Mouse (Mus musculus) neural tube, embryonic 14.5 days (tissue): ENCODE data around the gene Zfp39. TPM values are rescaled to one million over a fixed set of nuclear protein-coding genes. Genes with fewer than 3 reads are reported as not detected.
A peak's percentile ranks its signal among the peaks of the same experiment; 100 is the strongest.

Experiments used
- ATAC-seq: fragments of 200-750 bp; cut with Nextera tagmentation; 2 replicates; pipeline ENCODE4 v1.8.0; 2017; ENCODE audit warnings: low read depth, mild to moderate bottlenecking, moderate TSS enrichment, moderate library complexity
- H3K27ac ChIP-seq: fragments of 300-500 bp; sonication (generic); 2 replicates; pipeline ENCODE4 v1.5.1; 2014; ENCODE audit warnings: low read depth, mild to moderate bottlenecking, control low read depth, low read length, moderate library complexity, mixed read lengths
- H3K27me3 ChIP-seq: fragments of 300-500 bp; sonication (generic); 2 replicates; pipeline ENCODE4 v1.6.1; 2014; ENCODE audit warnings: low read length; ENCODE audit not compliant: control insufficient read depth, insufficient read depth
- H3K36me3 ChIP-seq: fragments of 300-500 bp; sonication (generic); 2 replicates; pipeline ENCODE4 v1.6.1; 2014; ENCODE audit warnings: low read length, mixed read lengths; ENCODE audit not compliant: control insufficient read depth, insufficient read depth
- H3K4me1 ChIP-seq: fragments of 300-500 bp; sonication (generic); 2 replicates; pipeline ENCODE4 v1.6.1; 2014; ENCODE audit warnings: low read length; ENCODE audit not compliant: control insufficient read depth, insufficient read depth
- H3K4me2 ChIP-seq: fragments of 300-500 bp; sonication (generic); 2 replicates; pipeline ENCODE4 v1.6.1; 2014; ENCODE audit warnings: mild to moderate bottlenecking, low read depth, low read length, control low read depth
- H3K4me3 ChIP-seq: fragments of 300-500 bp; sonication (generic); 2 replicates; pipeline ENCODE4 v1.5.1; 2014; ENCODE audit warnings: low read depth, low read length, control low read depth, mixed read lengths
- H3K9ac ChIP-seq: fragments of 300-500 bp; sonication (generic); replicated peaks from 2 replicates; pipeline ENCODE4 v1.6.1; 2014; ENCODE audit warnings: low read depth, mild to moderate bottlenecking, control low read depth, low read length, mixed read lengths
- H3K9me3 ChIP-seq: fragments of 300-500 bp; sonication (generic); 2 replicates; pipeline ENCODE4 v1.6.1; 2016; ENCODE audit warnings: low read length; ENCODE audit not compliant: control insufficient read depth
- WGBS: fragments of 180-500 bp; shearing (Covaris S2); extraction: QIAGEN DNeasy Blood & Tissue Kit; methylation state at CpG from one replicate; pipeline ENCODE4 v1.1.7; 2014; 5-methylcytosine and 5-hydroxymethylcytosine counted together
- polyA plus RNA-seq: library from polyadenylated mRNA; unstranded; fragments of >200 nt; fragmentation: Nextera tagmentation; extraction: Ambion mirVana; gene quantifications from 2 replicates; pipeline ENCODE4 v1.2.1, GENCODE M21; 2014

The Zfp39 gene
- polyA plus RNA-seq, 1 experiment from 2014 or later: 10.2 TPM

DNA sequence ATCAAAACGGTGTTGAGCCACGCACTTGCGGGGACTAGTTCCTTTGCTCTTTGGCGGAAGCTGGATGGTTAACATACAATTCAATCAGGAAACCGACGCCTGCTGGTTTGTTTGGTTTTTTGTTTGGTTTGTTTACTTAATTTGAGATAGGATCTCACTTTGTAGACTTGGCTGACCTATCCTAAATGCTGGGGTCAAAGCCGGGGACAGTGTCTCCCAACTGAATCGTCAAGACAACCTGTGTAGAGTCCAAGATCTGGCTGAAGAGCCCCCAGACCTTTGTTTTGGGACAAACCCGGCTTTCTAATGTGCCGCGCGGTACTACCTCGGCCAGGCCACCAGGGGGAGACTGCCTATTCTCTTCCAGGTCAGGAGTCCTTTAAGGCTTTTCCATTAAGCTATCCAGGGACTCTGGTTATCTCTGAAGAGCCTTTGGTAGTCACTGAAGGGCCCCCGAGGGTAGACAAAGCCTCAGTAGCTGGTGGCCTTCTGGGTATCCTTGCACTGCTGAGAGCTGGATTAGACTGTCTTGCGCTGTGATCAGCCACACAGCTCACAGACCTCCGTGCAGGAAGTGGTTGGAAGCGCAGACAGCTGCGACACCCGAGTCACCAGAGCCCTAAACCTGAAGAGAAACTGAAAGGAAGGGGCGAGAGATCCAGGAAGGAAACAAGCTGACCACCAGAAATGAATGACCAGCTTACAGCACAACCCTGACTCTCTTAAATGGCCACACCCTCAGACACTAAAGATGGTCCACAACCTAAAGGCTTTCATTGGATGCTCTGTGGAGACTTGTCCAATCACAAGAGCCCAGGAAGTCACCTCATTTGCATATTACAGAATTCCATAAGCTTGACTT, 24.0 kb upstream of the Zfp39 start:
- Histone ChIP-seq H3K27me3 (no peaks in the 10 kb centered on the region), H3K9ac (no peak overlapping the region), H3K36me3 (peaks cover 11% of the 10 kb centered on the region), H3K9me3 (no peaks in the 10 kb centered on the region), H3K27ac (0 out of 2 replicates have a peak overlapping the region, but pooled peaks have one; percentile 28), H3K4me2 (peak overlapping the region; percentile 23; the same call in 1 of the 2 replicates), H3K4me3 (no peak overlapping the region; the same call in 1 of the 2 replicates), H3K4me1 (no peaks in the 10 kb centered on the region)
- peak; percentile 57; the same call in 1 of the 2 replicates for ATAC-seq
- WGBS: 41% methylated on average over 20 of the region's 20 CpGs

DNA sequence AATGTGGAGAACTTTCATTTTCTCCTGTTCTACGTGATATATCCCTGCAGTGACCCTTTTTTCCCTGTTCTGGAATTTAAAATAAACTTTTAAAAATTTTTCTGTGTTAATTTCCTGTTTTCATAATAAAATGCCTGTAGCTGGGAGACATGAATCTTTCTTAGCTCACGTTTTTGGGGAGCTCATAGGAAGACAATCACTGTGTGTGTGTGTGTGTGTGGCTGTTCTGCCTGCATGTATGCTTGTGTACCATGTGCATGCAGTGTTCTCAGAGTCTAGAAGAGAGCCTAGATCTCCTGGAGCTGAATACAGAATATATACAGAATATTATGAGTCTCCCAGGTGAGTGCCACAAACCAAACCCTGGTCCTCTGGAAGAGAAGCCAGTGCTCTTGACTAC, 23.0 kb upstream of the Zfp39 start:
- H3K9ac ChIP-seq: no peak overlapping the region
- H3K9me3 ChIP-seq: no peaks in the 10 kb centered on the region
- no peak overlapping the region for H3K4me3 ChIP-seq
- H3K4me1 ChIP-seq: no peaks in the 10 kb centered on the region
- WGBS: 84% methylated on average over 2 of the region's 2 CpGs
- no peaks in the 10 kb centered on the region for H3K27me3 ChIP-seq
- no peak for ATAC-seq
- no peak overlapping the region for H3K27ac ChIP-seq
- H3K4me2 ChIP-seq: no peak overlapping the region
- H3K36me3 ChIP-seq: peaks cover 7% of the 10 kb centered on the region; the same call in 1 of the 2 replicates

DNA sequence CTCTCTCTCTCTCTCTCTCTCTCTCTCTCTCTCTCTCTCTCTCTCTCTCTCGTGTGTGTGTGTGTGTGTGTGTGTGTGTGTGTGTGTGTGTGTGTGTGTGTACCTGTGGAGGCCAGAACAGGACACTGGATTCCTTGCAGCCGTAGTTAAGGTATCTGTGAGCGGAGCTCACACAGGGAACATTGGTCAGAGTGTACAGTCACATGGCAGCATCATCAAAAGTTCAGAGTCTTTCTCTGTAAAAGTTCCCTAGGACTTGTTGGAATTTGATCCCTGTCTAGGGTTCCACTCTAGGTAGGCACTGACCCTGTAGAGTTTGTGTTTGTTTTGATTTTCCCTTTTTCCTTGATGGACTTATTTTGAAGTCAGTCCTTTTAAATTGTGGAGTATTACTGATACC, 22.6 kb upstream of the Zfp39 start:
- H3K4me3 ChIP-seq: no peak overlapping the region
- no peaks in the 10 kb centered on the region for H3K9me3 ChIP-seq
- no peak for ATAC-seq
- no peak overlapping the region for H3K27ac ChIP-seq
- no peak overlapping the region for H3K4me2 ChIP-seq
- H3K36me3 ChIP-seq: peaks cover 3% of the 10 kb centered on the region; the same call in 1 of the 2 replicates
- H3K4me1 ChIP-seq: no peaks in the 10 kb centered on the region
- WGBS: 96% methylated on average over 2 of the region's 3 CpGs
- H3K27me3 ChIP-seq: no peaks in the 10 kb centered on the region
- no peak overlapping the region for H3K9ac ChIP-seq

DNA sequence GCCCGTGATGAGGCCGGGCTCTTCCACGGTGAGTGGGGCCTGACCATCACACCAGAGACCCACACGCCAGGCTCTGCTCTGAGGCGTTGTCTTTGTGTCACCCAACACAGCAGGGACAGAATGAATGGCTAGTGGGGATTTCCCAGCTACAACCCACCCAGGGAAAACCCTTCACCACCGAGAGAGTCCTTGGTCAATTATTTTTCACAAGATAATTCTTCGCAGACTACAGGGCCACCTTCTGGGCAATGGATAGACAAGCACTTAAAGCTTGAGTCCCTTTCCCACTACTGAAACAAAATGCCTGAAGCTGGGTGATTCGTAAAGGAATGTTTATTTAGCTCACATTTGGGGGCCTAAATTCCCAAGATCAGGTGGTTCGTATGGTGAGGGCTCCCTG, 18.4 kb upstream of the Zfp39 start:
- H3K4me1 ChIP-seq: no peaks in the 10 kb centered on the region
- 85% methylated on average over 9 of the region's 9 CpGs for WGBS
- H3K9me3 ChIP-seq: no peaks in the 10 kb centered on the region
- H3K27ac ChIP-seq: no peak overlapping the region
- ATAC-seq: no peak
- H3K9ac ChIP-seq: no peak overlapping the region
- no peak overlapping the region for H3K4me2 ChIP-seq
- no peaks in the 10 kb centered on the region for H3K27me3 ChIP-seq
- no peaks in the 10 kb centered on the region for H3K36me3 ChIP-seq
- H3K4me3 ChIP-seq: no peak overlapping the region

DNA sequence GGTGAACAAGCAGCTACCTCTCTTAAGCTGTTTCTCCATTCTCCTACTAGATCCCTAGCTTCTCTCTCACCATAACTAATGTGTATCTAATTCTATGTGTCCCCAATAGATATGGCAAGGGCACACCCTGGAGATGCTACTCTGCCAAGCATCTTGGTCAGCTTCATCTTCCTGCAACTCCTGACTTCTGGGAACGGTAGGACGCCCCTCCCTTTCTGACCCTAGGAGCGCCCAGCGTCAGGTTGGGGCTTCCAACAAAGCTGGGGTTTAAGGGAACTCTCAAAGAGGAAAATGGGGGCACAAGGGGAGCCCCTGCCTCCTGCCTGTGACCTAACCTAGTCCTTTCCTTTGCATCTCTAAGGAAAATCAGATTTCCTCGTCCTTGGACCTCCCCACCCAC, 14.7 kb upstream of the Zfp39 start:
- 79% methylated on average over 5 of the region's 5 CpGs for WGBS
- H3K4me1 ChIP-seq: no peaks in the 10 kb centered on the region
- H3K36me3 ChIP-seq: no peaks in the 10 kb centered on the region
- H3K9me3 ChIP-seq: no peaks in the 10 kb centered on the region
- H3K27me3 ChIP-seq: no peaks in the 10 kb centered on the region
- H3K27ac ChIP-seq: no peak overlapping the region
- no peak overlapping the region for H3K9ac ChIP-seq
- H3K4me3 ChIP-seq: no peak overlapping the region
- no peak for ATAC-seq
- H3K4me2 ChIP-seq: no peak overlapping the region

DNA sequence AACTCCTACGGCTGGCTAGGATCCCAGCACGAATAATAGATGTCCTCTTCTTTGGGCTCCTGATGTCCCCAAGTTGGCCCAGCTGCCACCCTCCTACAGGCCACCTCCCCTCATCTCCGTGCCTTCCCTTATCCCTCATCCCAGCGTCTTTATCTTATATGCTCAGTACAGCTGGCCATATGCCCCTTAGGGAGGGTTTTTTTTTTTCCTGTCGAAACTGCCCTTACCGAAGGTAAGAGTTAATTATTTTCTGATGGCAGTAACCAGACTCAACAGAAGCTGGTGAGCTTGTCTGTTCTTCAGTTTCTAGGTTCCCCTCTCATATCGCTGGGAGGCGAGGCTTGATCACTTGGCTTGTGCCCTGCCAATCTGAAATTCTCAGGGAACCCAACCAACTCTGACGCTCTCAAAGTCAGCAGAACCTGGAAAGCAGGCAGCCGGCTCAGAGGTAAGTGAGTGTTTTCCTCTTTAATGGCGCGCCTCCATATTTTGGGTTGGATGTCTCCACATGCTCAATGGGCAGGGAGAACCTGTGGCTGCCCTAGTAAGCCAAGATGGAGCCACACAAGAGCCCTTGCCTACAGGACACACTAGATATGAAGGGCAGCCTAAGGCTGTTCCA, 13.8 kb upstream of the Zfp39 start, which contains the start of gene Btnl10:
Gene Btnl10 (plus strand): TSS at position 164 of the 622 bp plus-strand sequence.
- H3K27ac ChIP-seq: no peak within 1 kb of the TSS
- no peak within 1 kb of the TSS for H3K4me3 ChIP-seq
- WGBS: 89% methylated on average over 12 of the region's 12 CpGs
- ATAC-seq: no peak
- H3K27me3 ChIP-seq: no peaks in the 10 kb centered on the region
- no peaks in the 10 kb centered on the region for H3K36me3 ChIP-seq
- H3K4me1 ChIP-seq: no peaks in the 10 kb centered on the region
- H3K9ac ChIP-seq: no peak within 1 kb of the TSS
- no peaks in the 10 kb centered on the region for H3K9me3 ChIP-seq
- no peak within 1 kb of the TSS for H3K4me2 ChIP-seq

DNA sequence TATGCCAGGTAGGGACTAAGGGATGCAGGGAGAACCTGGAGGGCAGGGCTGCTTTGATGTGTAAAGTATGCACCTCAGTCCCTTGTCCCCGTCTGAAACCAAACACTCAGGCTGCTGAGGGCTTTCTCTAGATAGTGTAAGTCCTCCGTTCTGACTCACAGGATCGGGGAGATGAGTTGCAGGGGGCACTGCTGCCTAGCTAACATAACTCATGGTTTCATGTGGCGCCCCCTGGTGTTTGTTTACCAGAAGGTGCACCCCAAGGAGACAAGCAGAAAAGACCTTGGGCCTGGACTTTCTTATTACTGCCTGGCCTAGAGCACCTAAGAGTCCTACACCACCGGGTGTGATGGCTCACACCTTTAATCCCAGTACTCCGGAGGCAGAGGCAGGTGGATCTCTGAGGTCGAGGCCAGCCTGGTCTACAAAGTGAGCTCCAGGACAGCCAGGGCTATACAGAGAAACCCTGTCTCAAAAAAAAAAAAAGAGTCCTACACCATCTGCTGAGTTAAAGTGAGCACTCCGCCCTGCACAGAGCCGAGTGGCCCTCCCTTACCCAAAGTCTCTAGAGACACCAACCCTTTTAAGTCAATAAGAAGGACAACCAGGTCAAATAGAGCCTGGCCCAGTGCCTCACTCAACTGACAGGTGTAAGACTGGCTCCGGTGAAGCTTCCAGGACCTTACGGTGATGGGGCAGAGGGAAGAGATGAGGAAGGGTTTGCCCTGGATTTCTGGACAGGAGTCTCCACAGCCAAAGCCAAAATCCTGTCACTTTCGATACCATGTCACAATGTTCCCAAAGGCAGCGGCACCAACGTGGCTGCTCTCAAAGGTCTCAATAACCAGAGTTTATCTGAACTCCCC, 13.1 kb upstream of the Zfp39 start:
- no peaks in the 10 kb centered on the region for H3K36me3 ChIP-seq
- H3K4me3 ChIP-seq: no peak overlapping the region
- H3K9me3 ChIP-seq: no peaks in the 10 kb centered on the region
- no peaks in the 10 kb centered on the region for H3K4me1 ChIP-seq
- ATAC-seq: no peak
- no peak overlapping the region for H3K9ac ChIP-seq
- H3K27ac ChIP-seq: no peak overlapping the region
- WGBS: 50% methylated on average over 14 of the region's 14 CpGs
- no peaks in the 10 kb centered on the region for H3K27me3 ChIP-seq
- H3K4me2 ChIP-seq: no peak overlapping the region

DNA sequence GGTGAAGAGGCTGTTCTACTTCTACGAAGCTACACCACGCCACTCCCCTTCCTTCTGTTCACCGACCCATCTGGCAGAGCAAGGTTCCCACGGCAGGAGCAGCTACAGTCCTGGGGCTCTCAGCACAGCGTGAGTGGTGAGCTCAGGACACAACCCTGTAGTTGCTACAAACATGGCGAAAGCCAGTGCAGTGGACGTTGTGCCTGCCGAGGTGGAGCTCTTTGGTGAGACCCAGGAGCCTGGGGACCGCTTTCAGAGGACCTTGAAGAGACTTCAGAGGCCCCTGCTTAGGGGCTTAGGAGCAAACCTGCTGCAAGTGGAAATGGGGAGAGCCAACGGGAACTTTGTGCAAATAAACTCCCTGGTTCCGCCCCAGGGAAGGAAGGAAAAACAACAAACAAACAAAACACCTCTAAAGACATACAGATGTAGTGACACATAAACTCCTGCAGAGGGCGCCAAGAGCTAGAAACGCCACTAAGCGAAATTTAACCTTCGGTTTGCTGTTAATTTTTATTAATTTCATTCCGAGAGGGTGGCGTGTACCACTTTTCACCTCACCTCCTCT, 10.5 kb upstream of the Zfp39 start:
- peak overlapping the region; percentile 49 for H3K4me2 ChIP-seq
- no peak; the same call in 1 of the 2 replicates for ATAC-seq
- 23% methylated on average over 17 of the region's 17 CpGs for WGBS
- H3K9me3 ChIP-seq: no peaks in the 10 kb centered on the region
- H3K27ac ChIP-seq: no peak overlapping the region
- no peaks in the 10 kb centered on the region for H3K36me3 ChIP-seq
- no peaks in the 10 kb centered on the region for H3K27me3 ChIP-seq
- peak overlapping the region; percentile 42; the same call in 1 of the 2 replicates for H3K9ac ChIP-seq
- peak overlapping the region; percentile 17; the same call in 1 of the 2 replicates for H3K4me3 ChIP-seq
- no peaks in the 10 kb centered on the region for H3K4me1 ChIP-seq
